Mouse (Mus musculus): ENCODE data around the gene Sf3b6. TPM values are rescaled to one million over a fixed set of nuclear protein-coding genes. Genes with fewer than 3 reads are reported as not detected.
"Not testable (repeated sequence)": the region's sequence is repeated elsewhere in the genome, so short reads cannot be mapped to it uniquely, and the experiment has no call there.

Gene Sf3b6
- polyA plus RNA-seq, 1 experiment from 2014 or later = 150 TPM

GRCm38 (mm10) chr12:4781270-4781669, 36.1 kb upstream of the Sf3b6 start:
- no peak for ATAC-seq (ENCODE audit: insufficient number of reproducible peaks, insufficient read depth, low FRiP score, low read depth)
- no peak overlapping the region for H3K9ac ChIP-seq (ENCODE audit: low read length)
- H3K36me3 ChIP-seq (ENCODE audit: control insufficient read depth, insufficient read depth, low read length) = no peaks in the 10 kb centered on the region
- H3K4me1 ChIP-seq (ENCODE audit: control insufficient read depth in 2 of 2, insufficient read depth in 2 of 2, low read length in 2 of 2) = no peaks in the 10 kb centered on the region
- H3K4me2 ChIP-seq (ENCODE audit: low read length) = no peak overlapping the region
- H3K4me3 ChIP-seq (ENCODE audit: control insufficient read depth in 1 of 2, insufficient read depth in 1 of 2, low read depth in 1 of 2, low read length in 2 of 2) = no peak overlapping the region
- no peaks in the 10 kb centered on the region for H3K9me3 ChIP-seq (ENCODE audit: control insufficient read depth, low read length)
- H3K27ac ChIP-seq (replicated peaks in 1 of 2; ENCODE audit: control insufficient read depth in 1 of 2, insufficient read depth in 1 of 2, low read depth in 2 of 2, low read length in 2 of 2) = no peak overlapping the region
- 79% methylated on average over 1 of the region's 1 CpGs for WGBS
- H3K27me3 ChIP-seq (ENCODE audit: control insufficient read depth, insufficient read depth, low read length) = no peaks in the 10 kb centered on the region

- not testable (repeated sequence) for ATAC-seq (ENCODE audit: insufficient number of reproducible peaks, insufficient read depth, low FRiP score, low read depth); H3K36me3 ChIP-seq (ENCODE audit: control insufficient read depth, insufficient read depth, low read length); H3K27me3 ChIP-seq (ENCODE audit: control insufficient read depth, insufficient read depth, low read length); H3K9ac ChIP-seq (ENCODE audit: low read length); H3K4me1 ChIP-seq (ENCODE audit: control insufficient read depth in 2 of 2, insufficient read depth in 2 of 2, low read length in 2 of 2); H3K4me2 ChIP-seq (ENCODE audit: low read length); H3K27ac ChIP-seq (replicated peaks in 1 of 2; ENCODE audit: control insufficient read depth in 1 of 2, insufficient read depth in 1 of 2, low read depth in 2 of 2, low read length in 2 of 2); H3K4me3 ChIP-seq (ENCODE audit: control insufficient read depth in 1 of 2, insufficient read depth in 1 of 2, low read depth in 1 of 2, low read length in 2 of 2); H3K9me3 ChIP-seq (ENCODE audit: control insufficient read depth, low read length)
- WGBS = 68% methylated on average over 9 of the region's 9 CpGs
Measured at GRCm38 (mm10) chr12:4781725-4782404, 35.5 kb upstream of the Sf3b6 start.

- Histone ChIP-seq H3K9ac (ENCODE audit: low read length) (no peak overlapping the region), H3K27me3 (ENCODE audit: control insufficient read depth, insufficient read depth, low read length) (no peaks in the 10 kb centered on the region), H3K4me3 (ENCODE audit: control insufficient read depth in 1 of 2, insufficient read depth in 1 of 2, low read depth in 1 of 2, low read length in 2 of 2) (no peak overlapping the region), H3K4me1 (ENCODE audit: control insufficient read depth in 2 of 2, insufficient read depth in 2 of 2, low read length in 2 of 2) (no peaks in the 10 kb centered on the region), H3K27ac (replicated peaks in 1 of 2; ENCODE audit: control insufficient read depth in 1 of 2, insufficient read depth in 1 of 2, low read depth in 2 of 2, low read length in 2 of 2) (no peak overlapping the region), H3K36me3 (ENCODE audit: control insufficient read depth, insufficient read depth, low read length) (no peaks in the 10 kb centered on the region), H3K4me2 (ENCODE audit: low read length) (no peak overlapping the region), H3K9me3 (ENCODE audit: control insufficient read depth, low read length) (no peaks in the 10 kb centered on the region)
- 58% methylated on average over 5 of the region's 5 CpGs for WGBS
- ATAC-seq (ENCODE audit: insufficient number of reproducible peaks, insufficient read depth, low FRiP score, low read depth) = no peak
Measured at GRCm38 (mm10) chr12:4783598-4783997, 33.7 kb upstream of the Sf3b6 start.

- H3K4me3 ChIP-seq (ENCODE audit: control insufficient read depth in 1 of 2, insufficient read depth in 1 of 2, low read depth in 1 of 2, low read length in 2 of 2) = no peak overlapping the region
- H3K27ac ChIP-seq (replicated peaks in 1 of 2; ENCODE audit: control insufficient read depth in 1 of 2, insufficient read depth in 1 of 2, low read depth in 2 of 2, low read length in 2 of 2) = no peak overlapping the region
- H3K9ac ChIP-seq (ENCODE audit: low read length) = no peak overlapping the region
- H3K9me3 ChIP-seq (ENCODE audit: control insufficient read depth, low read length) = no peaks in the 10 kb centered on the region
- H3K27me3 ChIP-seq (ENCODE audit: control insufficient read depth, insufficient read depth, low read length) = no peaks in the 10 kb centered on the region
- ATAC-seq (ENCODE audit: insufficient number of reproducible peaks, insufficient read depth, low FRiP score, low read depth) = no peak
- no peak overlapping the region for H3K4me2 ChIP-seq (ENCODE audit: low read length)
- WGBS = 56% methylated on average over 2 of the region's 2 CpGs
- no peaks in the 10 kb centered on the region for H3K36me3 ChIP-seq (ENCODE audit: control insufficient read depth, insufficient read depth, low read length)
- no peaks in the 10 kb centered on the region for H3K4me1 ChIP-seq (ENCODE audit: control insufficient read depth in 2 of 2, insufficient read depth in 2 of 2, low read length in 2 of 2)
Measured at GRCm38 (mm10) chr12:4784466-4784865, 32.9 kb upstream of the Sf3b6 start.

GRCm38 (mm10) chr12:4788128-4788527, 29.2 kb upstream of the Sf3b6 start:
- not testable (repeated sequence) for H3K36me3 ChIP-seq (ENCODE audit: control insufficient read depth, insufficient read depth, low read length)
- 90% methylated on average over 25 of the region's 25 CpGs for WGBS

GRCm38 (mm10) chr12:4793718-4794117, 23.6 kb upstream of the Sf3b6 start:
- Histone ChIP-seq H3K9ac (ENCODE audit: low read length) (no peak overlapping the region), H3K36me3 (ENCODE audit: control insufficient read depth, insufficient read depth, low read length) (no peaks in the 10 kb centered on the region), H3K4me1 (ENCODE audit: control insufficient read depth in 2 of 2, insufficient read depth in 2 of 2, low read length in 2 of 2) (no peaks in the 10 kb centered on the region), H3K27me3 (ENCODE audit: control insufficient read depth, insufficient read depth, low read length) (no peaks in the 10 kb centered on the region), H3K27ac (replicated peaks in 1 of 2; ENCODE audit: control insufficient read depth in 1 of 2, insufficient read depth in 1 of 2, low read depth in 2 of 2, low read length in 2 of 2) (no peak overlapping the region), H3K4me2 (ENCODE audit: low read length) (no peak overlapping the region), H3K4me3 (ENCODE audit: control insufficient read depth in 1 of 2, insufficient read depth in 1 of 2, low read depth in 1 of 2, low read length in 2 of 2) (no peak overlapping the region), H3K9me3 (ENCODE audit: control insufficient read depth, low read length) (no peaks in the 10 kb centered on the region)
- 83% methylated on average over 1 of the region's 1 CpGs for WGBS
- ATAC-seq (ENCODE audit: insufficient number of reproducible peaks, insufficient read depth, low FRiP score, low read depth) = no peak

More at GRCm38 (mm10) chr12:4788128-4788527, 29.2 kb upstream of the Sf3b6 start:
- H3K4me1 ChIP-seq (ENCODE audit: control insufficient read depth in 2 of 2, insufficient read depth in 2 of 2, low read length in 2 of 2); H3K4me3 ChIP-seq (ENCODE audit: control insufficient read depth in 1 of 2, insufficient read depth in 1 of 2, low read depth in 1 of 2, low read length in 2 of 2); H3K27me3 ChIP-seq (ENCODE audit: control insufficient read depth, insufficient read depth, low read length); H3K27ac ChIP-seq (replicated peaks in 1 of 2; ENCODE audit: control insufficient read depth in 1 of 2, insufficient read depth in 1 of 2, low read depth in 2 of 2, low read length in 2 of 2); H3K9me3 ChIP-seq (ENCODE audit: control insufficient read depth, low read length); H3K4me2 ChIP-seq (ENCODE audit: low read length); ATAC-seq (ENCODE audit: insufficient number of reproducible peaks, insufficient read depth, low FRiP score, low read depth); H3K9ac ChIP-seq (ENCODE audit: low read length): not testable (repeated sequence)

- H3K9me3 ChIP-seq (ENCODE audit: control insufficient read depth, low read length); H3K4me2 ChIP-seq (ENCODE audit: low read length); ATAC-seq (ENCODE audit: insufficient number of reproducible peaks, insufficient read depth, low FRiP score, low read depth); H3K36me3 ChIP-seq (ENCODE audit: control insufficient read depth, insufficient read depth, low read length); H3K27ac ChIP-seq (replicated peaks in 1 of 2; ENCODE audit: control insufficient read depth in 1 of 2, insufficient read depth in 1 of 2, low read depth in 2 of 2, low read length in 2 of 2); H3K27me3 ChIP-seq (ENCODE audit: control insufficient read depth, insufficient read depth, low read length); H3K4me3 ChIP-seq (ENCODE audit: control insufficient read depth in 1 of 2, insufficient read depth in 1 of 2, low read depth in 1 of 2, low read length in 2 of 2); H3K4me1 ChIP-seq (ENCODE audit: control insufficient read depth in 2 of 2, insufficient read depth in 2 of 2, low read length in 2 of 2); H3K9ac ChIP-seq (ENCODE audit: low read length): not testable (repeated sequence)
- WGBS = 76% methylated on average over 6 of the region's 6 CpGs
Measured at GRCm38 (mm10) chr12:4797471-4797870, 19.9 kb upstream of the Sf3b6 start.

- 73% methylated on average over 4 of the region's 4 CpGs for WGBS
- H3K9me3 ChIP-seq (ENCODE audit: control insufficient read depth, low read length) = peaks cover 4% of the 10 kb centered on the region; the same call in 1 of the 2 replicates
- no peaks in the 10 kb centered on the region for H3K27me3 ChIP-seq (ENCODE audit: control insufficient read depth, insufficient read depth, low read length)
- H3K36me3 ChIP-seq (ENCODE audit: control insufficient read depth, insufficient read depth, low read length) = no peaks in the 10 kb centered on the region
- no peak overlapping the region for H3K4me3 ChIP-seq (ENCODE audit: control insufficient read depth in 1 of 2, insufficient read depth in 1 of 2, low read depth in 1 of 2, low read length in 2 of 2)
- H3K27ac ChIP-seq (replicated peaks in 1 of 2; ENCODE audit: control insufficient read depth in 1 of 2, insufficient read depth in 1 of 2, low read depth in 2 of 2, low read length in 2 of 2) = no peak overlapping the region
- no peak overlapping the region for H3K9ac ChIP-seq (ENCODE audit: low read length)
- no peak overlapping the region for H3K4me2 ChIP-seq (ENCODE audit: low read length)
- no peaks in the 10 kb centered on the region for H3K4me1 ChIP-seq (ENCODE audit: control insufficient read depth in 2 of 2, insufficient read depth in 2 of 2, low read length in 2 of 2)
- no peak for ATAC-seq (ENCODE audit: insufficient number of reproducible peaks, insufficient read depth, low FRiP score, low read depth)
Measured at GRCm38 (mm10) chr12:4811036-4811435, 6.3 kb upstream of the Sf3b6 start.

Measured in heart, embryonic 14.5 days (tissue).